In genomic region chr12:51663011-51663410, GRCm38 (mm10) we compare ENCODE assay signal across 21 mouse cellular contexts. TPM values are rescaled to one million over a fixed set of nuclear protein-coding genes. Genes with fewer than 3 reads are reported as not detected.
A peak's percentile ranks its signal among the peaks of the same experiment; 100 is the strongest.
DNase-seq lines count a peak whose midpoint lies in the region; ATAC-seq lines count a peak whose summit lies in the region.
"Had no signal": no experiment of that assay in that cellular context is flagged by ENCODE, and none has a peak within 500 bp of the region (broad histone marks: within the 10 kb centered on the region; RNA-seq: fewer than 3 reads in every experiment).

No protein-coding gene starts in this region.

- no peak overlapping the region for H3K4me3 ChIP-seq in kidney, embryonic 16.5 days (ENCODE audit: low read length)
- H3K4me3 ChIP-seq: embryonic facial prominence, embryonic 13.5 days; embryonic facial prominence, embryonic 15.5 days; erythroblast, embryonic 14.5 days; forebrain, embryonic 10.5 days; forebrain, embryonic 12.5 days had no signal

- no peaks in the 10 kb centered on the region for H3K9me3 ChIP-seq in kidney, embryonic 16.5 days (ENCODE audit: low read length)
- H3K9me3 ChIP-seq: embryonic facial prominence, embryonic 13.5 days; embryonic facial prominence, embryonic 15.5 days; forebrain, embryonic 10.5 days; forebrain, embryonic 12.5 days had no signal

- no peaks in the 10 kb centered on the region for H3K27me3 ChIP-seq in kidney, embryonic 16.5 days (ENCODE audit: insufficient read depth, low read length)
- H3K27me3 ChIP-seq: embryonic facial prominence, embryonic 13.5 days; embryonic facial prominence, embryonic 15.5 days; forebrain, embryonic 12.5 days had no signal

- no peak overlapping the region for H3K9ac ChIP-seq in kidney, embryonic 16.5 days (replicated peaks; ENCODE audit: low read length)
- H3K9ac ChIP-seq: embryonic facial prominence, embryonic 13.5 days; embryonic facial prominence, embryonic 15.5 days; forebrain, embryonic 12.5 days had no signal

- peak; percentile 58 for ATAC-seq in kidney, embryonic 16.5 days (ENCODE audit: low FRiP score, low TSS enrichment)
- ATAC-seq: forebrain, embryonic 14.5 days; forebrain, embryonic 16.5 days had no signal

- H3K36me3 ChIP-seq in kidney, embryonic 16.5 days (ENCODE audit: insufficient read depth, low read length), result no peaks in the 10 kb centered on the region
- H3K36me3 ChIP-seq: embryonic facial prominence, embryonic 13.5 days; embryonic facial prominence, embryonic 15.5 days; forebrain, embryonic 10.5 days; forebrain, embryonic 12.5 days had no signal

- peak overlapping the region; percentile 36; the same call in 1 of the 2 replicates for H3K27ac ChIP-seq in kidney, embryonic 16.5 days (ENCODE audit: low read length)
- H3K27ac ChIP-seq: embryonic facial prominence, embryonic 13.5 days; embryonic facial prominence, embryonic 15.5 days; forebrain, embryonic 10.5 days; forebrain, embryonic 12.5 days had no signal

- H3K4me2 ChIP-seq in kidney, embryonic 16.5 days (replicated peaks; ENCODE audit: low read depth, low read length), result no peak overlapping the region
- H3K4me2 ChIP-seq: embryonic facial prominence, embryonic 13.5 days; embryonic facial prominence, embryonic 15.5 days; forebrain, embryonic 12.5 days had no signal

- H3K4me1 ChIP-seq in kidney, embryonic 16.5 days (ENCODE audit: insufficient read depth, low read length), result peaks cover 16% of the 10 kb centered on the region
- H3K4me1 ChIP-seq: embryonic facial prominence, embryonic 13.5 days; embryonic facial prominence, embryonic 15.5 days had no signal

- DNase-seq in kidney, adult 9 months, result peak; percentile 67
- DNase-seq in kidney, postnatal 36 days, result no peak
- DNase-seq in kidney, postnatal 10 days, result no peak
- DNase-seq: adrenal gland, adult 2 months; adrenal gland, postnatal 10 days; adrenal gland, postnatal 25 days; cerebellum, adult 11 months; cerebellum, adult 18-20 months; cerebellum, adult 8-10 months; cerebellum, adult 9-11 months; cerebellum, postnatal 14 days; cerebellum, postnatal 36 days; embryo, embryonic 11 days had no signal

RNA-seq across cellular contexts. Expression of gene Ap4s1, which starts 27.8 kb away (rescaled TPM):
- polyA plus RNA-seq in kidney, embryonic 16.5 days (2015; fragmentation: Nextera tagmentation; extraction: Ambion mirVana), result 28.3 and 30.0 TPM in 2 replicates

RNA-seq across cellular contexts. Expression of gene Strn3, which starts 28.7 kb away (rescaled TPM):
- polyA plus RNA-seq in kidney, embryonic 16.5 days (2015; fragmentation: Nextera tagmentation; extraction: Ambion mirVana), result 38.5 and 41.8 TPM in 2 replicates
